Mouse (Mus musculus): ENCODE data around the gene Tbc1d7.

Tbc1d7 gene

GRCm38 (mm10) chr13:43132859-43133258, 38.4 kb downstream of the Tbc1d7 start:
- DNase-seq = no peak

DNA sequence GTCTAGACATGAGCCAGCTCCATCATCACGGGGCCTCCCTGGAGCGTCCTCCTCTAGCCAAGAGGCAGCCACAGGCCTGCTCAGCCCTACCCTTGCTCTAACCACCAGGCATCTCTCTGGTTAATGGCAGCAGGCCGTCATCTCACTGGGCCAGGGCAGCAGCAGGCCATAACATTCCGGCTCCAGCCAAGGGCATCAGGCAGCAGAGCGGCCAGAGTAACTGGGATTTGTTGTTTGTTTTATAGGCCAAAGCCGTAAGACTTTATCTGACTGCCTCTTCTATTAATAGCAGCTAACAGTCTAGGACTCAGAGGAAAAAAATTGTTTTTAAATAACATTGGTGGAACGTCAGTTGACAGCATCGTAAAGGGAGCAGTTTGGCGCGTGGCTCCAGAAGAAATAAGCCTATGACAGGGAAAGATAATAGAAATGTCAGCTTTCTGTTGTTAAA, 39.5 kb downstream of the Tbc1d7 start:
- DNase-seq = no peak

DNA sequence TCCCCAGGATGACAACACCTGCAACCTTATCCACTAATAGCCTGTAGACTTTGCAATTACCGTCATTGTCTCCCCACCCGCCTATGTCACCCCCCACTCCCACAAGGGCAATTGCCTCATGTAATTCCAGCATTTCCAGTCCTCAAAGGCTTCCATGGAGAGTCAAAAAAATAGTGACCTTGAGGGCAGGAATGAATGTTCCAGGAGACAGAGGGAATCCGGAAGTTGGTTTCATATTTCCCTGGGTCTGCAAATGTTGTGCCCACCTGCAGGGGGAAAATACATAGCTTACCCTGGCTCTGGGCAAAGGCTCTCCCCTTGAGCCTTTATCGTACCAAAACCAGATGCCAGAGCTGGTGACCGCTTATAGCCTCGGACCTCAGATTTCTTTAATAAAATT, 41.1 kb downstream of the Tbc1d7 start:
- no peak for DNase-seq

DNA sequence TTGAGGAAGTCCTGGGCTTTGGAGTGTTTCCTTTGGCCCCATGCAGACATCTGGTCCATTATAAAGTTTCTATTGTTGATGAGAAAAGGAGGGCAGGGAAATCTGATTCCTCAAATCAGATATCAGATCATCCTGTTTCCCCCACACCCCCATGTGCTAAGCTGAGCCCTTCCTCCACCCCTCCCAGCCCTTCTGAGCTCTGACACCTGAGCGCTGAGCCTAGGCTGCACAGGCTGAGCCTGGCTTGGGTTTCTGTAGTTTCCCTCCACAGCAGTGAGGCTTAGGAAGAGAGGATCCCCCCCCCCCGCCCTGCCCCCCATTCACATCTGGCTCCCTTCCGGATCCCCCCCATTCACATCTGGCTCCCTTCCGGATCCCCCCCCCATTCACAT, 46.6 kb downstream of the Tbc1d7 start:
- no peak for DNase-seq

- DNase-seq = no peak
Observed at GRCm38 (mm10) chr13:43123895-43124682, 47.2 kb downstream of the Tbc1d7 start.

GRCm38 (mm10) chr13:43122306-43123070, 48.8 kb downstream of the Tbc1d7 start:
- DNase-seq = no peak

DNA sequence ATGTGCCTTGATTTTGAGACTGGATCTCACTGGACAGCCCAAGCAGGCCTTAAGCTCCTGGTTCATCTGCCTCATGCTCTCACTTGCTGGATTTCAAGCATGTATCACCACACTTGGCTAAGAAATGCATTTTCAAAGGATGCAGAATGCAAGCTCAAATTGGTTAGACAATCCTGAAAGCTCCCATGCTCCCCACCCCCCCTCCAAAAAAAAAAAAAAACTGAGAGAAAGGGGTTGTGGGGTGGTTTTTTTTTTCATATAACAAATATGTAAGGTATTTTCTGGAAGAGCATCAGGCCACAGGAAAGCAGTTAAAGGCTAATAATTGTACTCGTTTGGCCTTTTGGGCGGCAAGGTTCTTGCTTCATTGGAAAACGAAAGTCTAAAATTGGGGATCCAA, 58.2 kb downstream of the Tbc1d7 start:
- no peak for DNase-seq

DNA sequence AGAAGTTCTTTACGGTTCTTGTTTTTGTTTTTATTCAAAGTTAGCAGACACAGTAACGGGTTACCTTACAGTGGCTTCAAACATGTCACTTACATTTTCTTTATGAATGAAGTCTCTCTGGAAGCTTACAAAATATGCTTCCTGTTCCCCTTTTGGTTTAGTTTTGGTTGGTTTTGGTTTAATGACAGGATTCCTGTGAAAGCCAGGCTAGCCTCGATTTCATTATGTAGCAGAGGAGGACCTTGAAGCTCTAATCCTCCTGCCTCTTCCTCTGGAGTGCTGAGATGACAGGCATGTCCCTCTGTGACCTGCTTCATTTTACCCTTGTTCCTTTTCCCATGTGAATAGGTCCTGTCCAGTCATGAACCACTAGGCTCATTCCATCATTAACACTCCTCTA, 58.6 kb downstream of the Tbc1d7 start:
- no peak for DNase-seq

GRCm38 (mm10) chr13:43112280-43112679, 59.0 kb downstream of the Tbc1d7 start:
- no peak for DNase-seq

- no peak for DNase-seq
Observed at GRCm38 (mm10) chr13:43104496-43104895, 66.8 kb downstream of the Tbc1d7 start.

GRCm38 (mm10) chr13:43102943-43103342, 68.4 kb downstream of the Tbc1d7 start:
- no peak for DNase-seq

Measured in thymus, adult 18-20 months (tissue).